Mouse (Mus musculus) embryonic facial prominence, embryonic 10.5 days (tissue): ENCODE measurements around the gene AV320801. TPM values are rescaled to one million over a fixed set of nuclear protein-coding genes. Genes with fewer than 3 reads are reported as not detected.
"Not testable (repeated sequence)": the region's sequence is repeated elsewhere in the genome, so short reads cannot be mapped to it uniquely, and the experiment has no call there.

Source experiments
- DNase-seq: peaks from one replicate; pipeline ENCODE4 v3.0.0-alpha.2; 2017; ENCODE audit warnings: low spot score
- H3K27ac ChIP-seq: fragments of 300-500 bp; sonication (generic); replicated peaks from 2 replicates; pipeline ENCODE4 v1.5.1; 2016; ENCODE audit warnings: mild to moderate bottlenecking
- H3K27me3 ChIP-seq: fragments of 300-500 bp; sonication (generic); replicated peaks from 2 replicates; pipeline ENCODE4 v1.6.1; 2016; ENCODE audit warnings: low read depth, mild to moderate bottlenecking; ENCODE audit not compliant: poor library complexity, severe bottlenecking
- H3K36me3 ChIP-seq: fragments of 300-500 bp; sonication (generic); replicated peaks from 2 replicates; pipeline ENCODE4 v1.6.1; 2016; ENCODE audit warnings: mild to moderate bottlenecking, moderate library complexity
- H3K4me1 ChIP-seq: fragments of 300-500 bp; sonication (generic); 2 replicates; pipeline ENCODE4 v1.6.1; 2016
- H3K4me3 ChIP-seq: fragments of 300-500 bp; sonication (generic); 2 replicates; pipeline ENCODE4 v1.5.1; 2016; ENCODE audit warnings: mild to moderate bottlenecking, moderate library complexity
- H3K9me3 ChIP-seq: fragments of 300-500 bp; sonication (generic); 2 replicates; pipeline ENCODE4 v1.6.1; 2016; ENCODE audit warnings: mild to moderate bottlenecking
- WGBS: fragments of 180-500 bp; shearing (Covaris S2); methylation state at CpG from one replicate; pipeline ENCODE4 v1.1.7; 2016; 5-methylcytosine and 5-hydroxymethylcytosine counted together
- polyA plus RNA-seq: library from polyadenylated mRNA; unstranded; fragments of >200 nt; fragmentation: Nextera tagmentation; extraction: Ambion mirVana; gene quantifications from 2 replicates; pipeline ENCODE4 v1.2.1, GENCODE M21; 2016

AV320801 gene
- not detected in 2 replicates for polyA plus RNA-seq

- not testable (repeated sequence) for H3K9me3 ChIP-seq, H3K4me3 ChIP-seq, H3K27me3 ChIP-seq, H3K27ac ChIP-seq, H3K36me3 ChIP-seq, H3K4me1 ChIP-seq, DNase-seq
- WGBS: 91% methylated on average over 8 of the region's 14 CpGs
Observed at GRCm38 (mm10) chrX:135494288-135494687, at the start of gene AV320801. Gene AV320801, plus strand, starts transcription at chrX:135494588.

- H3K27me3 ChIP-seq, DNase-seq, H3K27ac ChIP-seq, H3K9me3 ChIP-seq, H3K4me1 ChIP-seq, H3K36me3 ChIP-seq, H3K4me3 ChIP-seq: not testable (repeated sequence)
- WGBS: no CpG with 5 or more reads among the region's 3 CpGs
Observed at GRCm38 (mm10) chrX:135464160-135464559, 30.2 kb upstream of the AV320801 start.

GRCm38 (mm10) chrX:135481902-135482301 is 12.5 kb upstream of the AV320801 start:
- not testable (repeated sequence) for DNase-seq, H3K27me3 ChIP-seq, H3K27ac ChIP-seq, H3K4me3 ChIP-seq, H3K36me3 ChIP-seq, H3K4me1 ChIP-seq, H3K9me3 ChIP-seq
- no CpG with 5 or more reads among the region's 6 CpGs for WGBS

- not testable (repeated sequence) for H3K4me1 ChIP-seq, H3K4me3 ChIP-seq, H3K36me3 ChIP-seq, DNase-seq, H3K9me3 ChIP-seq, H3K27me3 ChIP-seq, H3K27ac ChIP-seq
- WGBS: no CpG with 5 or more reads among the region's 3 CpGs
Observed at GRCm38 (mm10) chrX:135483183-135483582, 11.2 kb upstream of the AV320801 start.

Other genes starting within 250 kb of the AV320801 start
- not detected in 2 replicates for gene Pramel3, start 192.3 kb upstream of the AV320801 start, polyA plus RNA-seq
- not detected in 2 replicates for gene Gm5128, start 121.3 kb upstream of the AV320801 start, polyA plus RNA-seq
- not detected in 2 replicates for gene Gm7903, start 60.8 kb upstream of the AV320801 start, polyA plus RNA-seq
- gene Nxf7, start 104.2 kb downstream of the AV320801 start, polyA plus RNA-seq: 0.10 TPM in 1 of 2 replicates, not detected in the other
- gene Prame, start 133.1 kb downstream of the AV320801 start, polyA plus RNA-seq: 0.06 TPM in 1 of 2 replicates, not detected in the other
- gene Tcp11x2, start 199.2 kb downstream of the AV320801 start, polyA plus RNA-seq: 0.07 TPM in 1 of 2 replicates, not detected in the other
- gene Tmsb15a, start 230.7 kb downstream of the AV320801 start, polyA plus RNA-seq: not detected in 2 replicates
- 11.1 and 12.3 TPM in 2 replicates for gene Armcx5, start 248.1 kb downstream of the AV320801 start, polyA plus RNA-seq
- 51.8 and 55.4 TPM in 2 replicates for gene Gprasp1, start 248.1 kb downstream of the AV320801 start, polyA plus RNA-seq